Mouse (Mus musculus): ENCODE data around the gene Ddn.
"Not testable (repeated sequence)": the region's sequence is repeated elsewhere in the genome, so short reads cannot be mapped to it uniquely, and the experiment has no call there.

- not testable (repeated sequence) for TF ChIP-seq HCFC1 (IDR thresholded peaks at IDR 0.05; ENCODE audit: borderline replicate concordance, insufficient read depth, low read length); ZC3H11A (IDR thresholded peaks at IDR 0.05; ENCODE audit: borderline replicate concordance, low read depth, low read length)
Measured at GRCm38 (mm10) chr15:98810212-98810611, 922 bp upstream of the Ddn start.

All from ES-E14 (cell line).